Mouse (Mus musculus) hindbrain, embryonic 16.5 days (tissue): ENCODE data around the gene Ifi27. TPM values are rescaled to one million over a fixed set of nuclear protein-coding genes. Genes with fewer than 3 reads are reported as not detected.

ENCODE experiments used
- ATAC-seq: fragments of 200-750 bp; cut with Nextera tagmentation; 2 replicates; pipeline ENCODE4 v1.8.0; 2017; ENCODE audit warnings: moderate TSS enrichment, moderate library complexity
- H3K27ac ChIP-seq: fragments of 300-500 bp; sonication (generic); 2 replicates; pipeline ENCODE4 v1.5.1; 2014; ENCODE audit warnings: low read depth, mild to moderate bottlenecking, control low read depth, low read length, moderate library complexity
- H3K27me3 ChIP-seq: fragments of 300-500 bp; sonication (generic); replicated peaks from 2 replicates; pipeline ENCODE4 v1.6.1; 2014; ENCODE audit warnings: low read length; ENCODE audit not compliant: control insufficient read depth, insufficient read depth
- H3K36me3 ChIP-seq: fragments of 300-500 bp; sonication (generic); 2 replicates; pipeline ENCODE4 v1.6.1; 2014; ENCODE audit warnings: mild to moderate bottlenecking, low read length, moderate library complexity, mixed read lengths; ENCODE audit not compliant: control insufficient read depth, insufficient read depth
- H3K4me1 ChIP-seq: fragments of 300-500 bp; sonication (generic); 2 replicates; pipeline ENCODE4 v1.6.1; 2014; ENCODE audit warnings: low read depth, low read length; ENCODE audit not compliant: control insufficient read depth, insufficient read depth
- H3K4me2 ChIP-seq: fragments of 300-500 bp; sonication (generic); 2 replicates; pipeline ENCODE4 v1.6.1; 2014; ENCODE audit warnings: mild to moderate bottlenecking, low read length, control low read depth, moderate library complexity
- H3K4me3 ChIP-seq: fragments of 300-500 bp; sonication (generic); 2 replicates; pipeline ENCODE4 v1.5.1; 2014; ENCODE audit warnings: mild to moderate bottlenecking, low read length, control low read depth, moderate library complexity
- H3K9ac ChIP-seq: fragments of 300-500 bp; sonication (generic); 2 replicates; pipeline ENCODE4 v1.6.1; 2014; ENCODE audit warnings: low read depth, mild to moderate bottlenecking, control low read depth, low read length, moderate library complexity
- H3K9me3 ChIP-seq: fragments of 300-500 bp; sonication (generic); 2 replicates; pipeline ENCODE4 v1.6.1; 2014; ENCODE audit warnings: mild to moderate bottlenecking, low read length, moderate library complexity; ENCODE audit not compliant: control insufficient read depth
- WGBS: fragments of 180-500 bp; shearing (Covaris S2); extraction: QIAGEN DNeasy Blood & Tissue Kit; methylation state at CpG from one replicate; pipeline ENCODE4 v1.1.7; 2014; 5-methylcytosine and 5-hydroxymethylcytosine counted together
- polyA plus RNA-seq: library from polyadenylated mRNA; unstranded; fragments of >200 nt; fragmentation: Nextera tagmentation; extraction: Ambion mirVana; gene quantifications from 2 replicates; pipeline ENCODE4 v1.2.1, GENCODE M21; 2015

Ifi27 gene
- 16.6 TPM in 2 replicates for polyA plus RNA-seq

- Histone ChIP-seq H3K4me2 (0 out of 2 replicates have a peak within 1 kb of the TSS, but pooled peaks have one; percentile 17), H3K4me3 (no peak within 1 kb of the TSS), H3K36me3 (no peaks in the 10 kb centered on the region), H3K27me3 (no peaks in the 10 kb centered on the region), H3K27ac (no peak within 1 kb of the TSS), H3K9me3 (no peaks in the 10 kb centered on the region), H3K9ac (no peak within 1 kb of the TSS), H3K4me1 (no peaks in the 10 kb centered on the region)
- WGBS, result 73% methylated on average over 8 of the region's 8 CpGs
- no peak for ATAC-seq
These were observed at the start of gene Ifi27 for GRCm38 (mm10) chr12:103433986-103434731. Ifi27 (plus strand) TSS chr12:103434211.

- peak; percentile 99 for ATAC-seq
- WGBS, result 0% methylated on average over 57 of the region's 58 CpGs
- Histone ChIP-seq H3K27ac (peak within 1 kb of the TSS; percentile 74), H3K9ac (peak within 1 kb of the TSS; percentile 99), H3K9me3 (no peaks in the 10 kb centered on the region), H3K36me3 (no peaks in the 10 kb centered on the region), H3K4me1 (peaks cover 6% of the 10 kb centered on the region), H3K4me3 (peak within 1 kb of the TSS; percentile 78), H3K4me2 (peak within 1 kb of the TSS; percentile 85), H3K27me3 (no peaks in the 10 kb centered on the region)
These were observed 45.3 kb upstream of the Ifi27 start, which contains the start of gene Otub2 for GRCm38 (mm10) chr12:103388505-103389347. Otub2 (plus strand) TSS chr12:103388682.

GRCm38 (mm10) chr12:103389348-103389727 is 44.7 kb upstream of the Ifi27 start:
- H3K4me3 ChIP-seq, result peak overlapping the region; percentile 78
- WGBS, result 64% methylated on average over 2 of the region's 2 CpGs
- H3K27ac ChIP-seq, result no peak overlapping the region
- no peaks in the 10 kb centered on the region for H3K36me3 ChIP-seq
- ATAC-seq, result no peak
- H3K9me3 ChIP-seq, result no peaks in the 10 kb centered on the region
- H3K9ac ChIP-seq, result peak overlapping the region; percentile 99
- no peaks in the 10 kb centered on the region for H3K27me3 ChIP-seq
- H3K4me2 ChIP-seq, result peak overlapping the region; percentile 85
- peaks cover 6% of the 10 kb centered on the region for H3K4me1 ChIP-seq

GRCm38 (mm10) chr12:103389982-103390381 is 44.0 kb upstream of the Ifi27 start:
- Histone ChIP-seq H3K9me3 (no peaks in the 10 kb centered on the region), H3K27me3 (no peaks in the 10 kb centered on the region), H3K4me1 (peaks cover 6% of the 10 kb centered on the region), H3K27ac (no peak overlapping the region), H3K36me3 (no peaks in the 10 kb centered on the region), H3K4me3 (no peak overlapping the region), H3K9ac (no peak overlapping the region), H3K4me2 (no peak overlapping the region)
- no peak for ATAC-seq
- 83% methylated on average over 4 of the region's 4 CpGs for WGBS

GRCm38 (mm10) chr12:103391098-103391497 is 42.9 kb upstream of the Ifi27 start:
- ATAC-seq, result no peak
- Histone ChIP-seq H3K4me3 (no peak overlapping the region), H3K27me3 (no peaks in the 10 kb centered on the region), H3K4me1 (peaks cover 6% of the 10 kb centered on the region), H3K4me2 (no peak overlapping the region), H3K9me3 (no peaks in the 10 kb centered on the region), H3K9ac (no peak overlapping the region), H3K27ac (no peak overlapping the region), H3K36me3 (no peaks in the 10 kb centered on the region)
- 86% methylated on average over 7 of the region's 7 CpGs for WGBS

- Histone ChIP-seq H3K9me3 (no peaks in the 10 kb centered on the region), H3K27me3 (no peaks in the 10 kb centered on the region), H3K4me1 (peaks cover 6% of the 10 kb centered on the region), H3K36me3 (no peaks in the 10 kb centered on the region), H3K9ac (no peak overlapping the region), H3K27ac (no peak overlapping the region), H3K4me3 (no peak overlapping the region), H3K4me2 (no peak overlapping the region)
- no peak for ATAC-seq
- 52% methylated on average over 6 of the region's 6 CpGs for WGBS
These were observed 40.5 kb upstream of the Ifi27 start for GRCm38 (mm10) chr12:103393528-103393927.

GRCm38 (mm10) chr12:103395486-103396275 is 38.3 kb upstream of the Ifi27 start:
- no peak overlapping the region for H3K4me2 ChIP-seq
- whole genome bisulfite sequencing, result 84% methylated on average over 12 of the region's 12 CpGs
- ATAC-seq, result no peak
- H3K4me3 ChIP-seq, result no peak overlapping the region
- no peak overlapping the region for H3K9ac ChIP-seq
- H3K9me3 ChIP-seq, result no peaks in the 10 kb centered on the region
- peaks cover 1% of the 10 kb centered on the region; the same call in 1 of the 2 replicates for H3K36me3 ChIP-seq
- H3K27ac ChIP-seq, result no peak overlapping the region
- no peaks in the 10 kb centered on the region for H3K27me3 ChIP-seq
- no peaks in the 10 kb centered on the region for H3K4me1 ChIP-seq

GRCm38 (mm10) chr12:103396751-103397150 is 37.3 kb upstream of the Ifi27 start:
- no peak overlapping the region for H3K27ac ChIP-seq
- WGBS, result 88% methylated on average over 7 of the region's 7 CpGs

More at GRCm38 (mm10) chr12:103396751-103397150, 37.3 kb upstream of the Ifi27 start:
- H3K36me3 ChIP-seq, result peaks cover 5% of the 10 kb centered on the region; the same call in 1 of the 2 replicates
- H3K4me3 ChIP-seq, result no peak overlapping the region
- no peak overlapping the region for H3K4me2 ChIP-seq
- ATAC-seq, result no peak
- no peaks in the 10 kb centered on the region for H3K9me3 ChIP-seq
- H3K4me1 ChIP-seq, result no peaks in the 10 kb centered on the region
- H3K9ac ChIP-seq, result no peak overlapping the region
- no peaks in the 10 kb centered on the region for H3K27me3 ChIP-seq
